Mouse (Mus musculus) megakaryocyte, embryonic 14.5 days (primary cell): ENCODE measurements at regions not wholly inside any gene's neighbourhood (a gene's known extent, or its start where the extent isn't known, plus 50 kb on each side); places are given as distances from the start of the nearest gene placed in this dataset.

ENCODE experiments used
- H3K27me3 ChIP-seq: replicated peaks from 2 replicates; pipeline ENCODE3; 2012; ENCODE audit warnings: inconsistent platforms
- H3K36me3 ChIP-seq: replicated peaks from 2 replicates; pipeline ENCODE3; 2012; ENCODE audit warnings: low read length, inconsistent platforms, mixed read lengths
- H3K4me1 ChIP-seq: 2 replicates; pipeline ENCODE4 v1.6.1; 2012; ENCODE audit warnings: inconsistent platforms
- H3K4me3 ChIP-seq: replicated peaks from 2 replicates; pipeline ENCODE3; 2012; ENCODE audit warnings: moderate library complexity, mild to moderate bottlenecking, inconsistent platforms
- H3K9me3 ChIP-seq: 2 replicates; pipeline ENCODE4 v1.6.1; 2012; ENCODE audit warnings: inconsistent platforms
- FLI1 ChIP-seq: IDR thresholded peaks from 2 replicates; pipeline ENCODE4 v1.6.1; 2012; ENCODE audit warnings: low read length, inconsistent platforms, mixed read lengths
- GATA1 ChIP-seq: IDR thresholded peaks from 3 replicates; pipeline ENCODE4 v1.6.1; 2012; ENCODE audit warnings: mixed read lengths, low read length, inconsistent platforms, borderline replicate concordance

- no peaks in the 10 kb centered on the region for H3K36me3 ChIP-seq
- TF ChIP-seq FLI1, result no peak
- TF ChIP-seq GATA1, result no peak
- no peak overlapping the region for H3K4me3 ChIP-seq
- no peaks in the 10 kb centered on the region for H3K9me3 ChIP-seq
- peaks cover 78% of the 10 kb centered on the region for H3K27me3 ChIP-seq
- no peaks in the 10 kb centered on the region for H3K4me1 ChIP-seq
Observed at GRCm38 (mm10) chr9:61214943-61215342, 157.2 kb upstream of the Tle3 start.

- H3K4me1 ChIP-seq, result no peaks in the 10 kb centered on the region
- TF ChIP-seq GATA1, result no peak
- TF ChIP-seq FLI1, result no peak
- peaks cover 77% of the 10 kb centered on the region for H3K27me3 ChIP-seq
- no peaks in the 10 kb centered on the region for H3K36me3 ChIP-seq
- no peaks in the 10 kb centered on the region for H3K9me3 ChIP-seq
- no peak overlapping the region for H3K4me3 ChIP-seq
Observed at GRCm38 (mm10) chr9:61216012-61216770, 156.0 kb upstream of the Tle3 start.

GRCm38 (mm10) chr9:61220017-61220416 lies 152.1 kb upstream of the Tle3 start:
- Histone ChIP-seq H3K9me3 (peaks cover 16% of the 10 kb centered on the region), H3K4me1 (no peaks in the 10 kb centered on the region), H3K36me3 (no peaks in the 10 kb centered on the region), H3K4me3 (no peak overlapping the region), H3K27me3 (peaks cover 79% of the 10 kb centered on the region)
- TF ChIP-seq FLI1 (no peak), GATA1 (no peak)

- no peaks in the 10 kb centered on the region for H3K36me3 ChIP-seq
- H3K9me3 ChIP-seq, result peaks cover 16% of the 10 kb centered on the region
- H3K4me1 ChIP-seq, result no peaks in the 10 kb centered on the region
- no peak for TF ChIP-seq FLI1
- TF ChIP-seq GATA1, result no peak
- peaks cover 77% of the 10 kb centered on the region for H3K27me3 ChIP-seq
- no peak overlapping the region for H3K4me3 ChIP-seq
Observed at GRCm38 (mm10) chr9:61222212-61223003, 149.8 kb upstream of the Tle3 start.

- H3K36me3 ChIP-seq, result no peaks in the 10 kb centered on the region
- no peak for TF ChIP-seq GATA1
- TF ChIP-seq FLI1, result no peak
Observed at GRCm38 (mm10) chr9:61225020-61225652, 147.0 kb upstream of the Tle3 start.

GRCm38 (mm10) chr9:61225882-61226281 lies 146.3 kb upstream of the Tle3 start:
- no peaks in the 10 kb centered on the region for H3K36me3 ChIP-seq
- H3K4me3 ChIP-seq, result no peak overlapping the region
- H3K27me3 ChIP-seq, result peaks cover 73% of the 10 kb centered on the region
- no peaks in the 10 kb centered on the region for H3K4me1 ChIP-seq
- TF ChIP-seq GATA1 (no peak), FLI1 (no peak)
- peaks cover 16% of the 10 kb centered on the region for H3K9me3 ChIP-seq

More at GRCm38 (mm10) chr9:61225020-61225652, 147.0 kb upstream of the Tle3 start:
- peaks cover 16% of the 10 kb centered on the region for H3K9me3 ChIP-seq
- H3K4me1 ChIP-seq, result no peaks in the 10 kb centered on the region
- no peak overlapping the region for H3K4me3 ChIP-seq
- peaks cover 73% of the 10 kb centered on the region for H3K27me3 ChIP-seq

- Histone ChIP-seq H3K36me3 (no peaks in the 10 kb centered on the region), H3K27me3 (peaks cover 69% of the 10 kb centered on the region), H3K4me1 (no peaks in the 10 kb centered on the region), H3K4me3 (no peak overlapping the region), H3K9me3 (peaks cover 16% of the 10 kb centered on the region)
- TF ChIP-seq FLI1 (no peak), GATA1 (no peak)
Observed at GRCm38 (mm10) chr9:61226596-61227384, 145.4 kb upstream of the Tle3 start.

GRCm38 (mm10) chr9:61227492-61228229 lies 144.5 kb upstream of the Tle3 start:
- H3K4me3 ChIP-seq, result no peak overlapping the region
- peaks cover 71% of the 10 kb centered on the region for H3K27me3 ChIP-seq
- H3K36me3 ChIP-seq, result no peaks in the 10 kb centered on the region
- TF ChIP-seq GATA1 (no peak), FLI1 (no peak)
- peaks cover 6% of the 10 kb centered on the region for H3K4me1 ChIP-seq
- H3K9me3 ChIP-seq, result peaks cover 14% of the 10 kb centered on the region
